8 mouse cellular contexts compared by ENCODE assay signal in genomic region chr5:28317253-28317916, GRCm38 (mm10). TPM values are rescaled to one million over a fixed set of nuclear protein-coding genes. Genes with fewer than 3 reads are reported as not detected.
DNase-seq lines count a peak whose midpoint lies in the region; ATAC-seq and TF ChIP-seq lines count a peak whose summit lies in the region.

No protein-coding gene starts in this region.

- under 1% methylated on average over 62 of the region's 62 CpGs for WGBS in kidney, adult 2 months
- 4% methylated on average over 46 of the region's 62 CpGs for WGBS in lung, postnatal 0 days

- H3K4me1 ChIP-seq in kidney, adult 2 months (ENCODE audit: control insufficient read depth, insufficient read depth, low read length), result peaks cover 3% of the 10 kb centered on the region; the same call in 1 of the 2 replicates
- H3K4me1 ChIP-seq in lung, postnatal 0 days (ENCODE audit: insufficient read depth, low read depth, low read length), result 0 out of 2 replicates have a peak, but pooled peaks cover 3% of the 10 kb centered on the region

- ATAC-seq in granulocyte monocyte progenitor cell, adult 5-6 weeks (replicated peaks; ENCODE audit: poor library complexity, severe bottlenecking), result peak; percentile 0; the same call in 1 of the 2 replicates
- ATAC-seq in lung, postnatal 0 days, result peak; percentile 60

- peak overlapping the region; percentile 69 for H3K4me2 ChIP-seq in lung, postnatal 0 days (replicated peaks; ENCODE audit: low read depth, low read length)

- H3K27ac ChIP-seq in kidney, adult 2 months (ENCODE audit: insufficient read depth, low read depth, low read length), result peak overlapping the region; percentile 98
- H3K27ac ChIP-seq in lung, postnatal 0 days (ENCODE audit: low read length), result peak overlapping the region; percentile 100

- no peaks in the 10 kb centered on the region for H3K36me3 ChIP-seq in kidney, adult 2 months (ENCODE audit: control insufficient read depth, insufficient read depth, low read length)
- no peaks in the 10 kb centered on the region for H3K36me3 ChIP-seq in lung, postnatal 0 days (ENCODE audit: insufficient read depth, low read length)

- H3K27me3 ChIP-seq in kidney, adult 2 months (replicated peaks; ENCODE audit: control insufficient read depth, insufficient read depth, low read length), result no peaks in the 10 kb centered on the region
- H3K27me3 ChIP-seq in lung, postnatal 0 days (replicated peaks; ENCODE audit: insufficient read depth, low read length), result no peaks in the 10 kb centered on the region

- no peak for TF ChIP-seq CTCF in kidney, adult 2 months (conservative IDR thresholded peaks at IDR 0.05; ENCODE audit: insufficient read depth, insufficient read length, low read depth, low read length)
- TF ChIP-seq CTCF in lung, postnatal 0 days (IDR thresholded peaks at IDR 0.05), result no peak

- TF ChIP-seq EP300 in lung, postnatal 0 days (IDR thresholded peaks at IDR 0.05), result no peak

- peak overlapping the region; percentile 99 for H3K9ac ChIP-seq in lung, postnatal 0 days (replicated peaks; ENCODE audit: low read depth)

- no peak for TF ChIP-seq POLR2A in kidney, adult 2 months (IDR thresholded peaks at IDR 0.05; ENCODE audit: low read depth, low read length)

- H3K4me3 ChIP-seq in kidney, adult 2 months (ENCODE audit: insufficient read depth, low read depth, low read length), result peak overlapping the region; percentile 99
- peak overlapping the region; percentile 81 for H3K4me3 ChIP-seq in lung, postnatal 0 days (ENCODE audit: low read depth, low read length)

- H3K9me3 ChIP-seq in lung, postnatal 0 days (ENCODE audit: low read length), result no peaks in the 10 kb centered on the region

- no peak for DNase-seq in kidney, adult 2 months
- DNase-seq in kidney, postnatal 36 days, result no peak
- peak; percentile 26 for DNase-seq in R1 (ENCODE audit: low read depth, low spot score)
- peak; percentile 64 for DNase-seq in lung, postnatal 0 days (ENCODE audit: low spot score)
- DNase-seq in urinary bladder, postnatal 4 days (ENCODE audit: low spot score in 2 of 2), result no peak
- DNase-seq in retina, embryonic 14.5 days (ENCODE audit: low spot score), result no peak
- no peak for DNase-seq in adrenal gland, adult 8-10 months

RNA-seq across cellular contexts. Expression of gene Rbm33, which starts 0.5 kb away (rescaled TPM):
- polyA plus RNA-seq in kidney, adult 2 months (2012; rRNA removed), result 18.4 and 19.0 TPM in 2 replicates
- 40.5 and 49.1 TPM in 2 replicates for total RNA-seq in granulocyte monocyte progenitor cell, adult 5-6 weeks (2014; fragmentation: Nextera tagmentation)
- total RNA-seq in granulocyte monocyte progenitor cell, adult 5-6 weeks (2017), result 30.6 and 36.8 TPM in 2 replicates
- 7.4 and 8.6 TPM in 2 replicates for polyA plus RNA-seq in lung, postnatal 0 days (2015; fragmentation: Nextera tagmentation; extraction: Ambion mirVana)
- 10 to 100 TPM; 42.9 to 72.1 (median 55.9) TPM for total RNA-seq in adrenal gland, adult 8-10 months (2022)

Comparison
In these comparisons a context has a peak if more than half of its experiments do, and no peak if none do; other contexts are left out.
1. DNase-seq: peak in R1 (single experiment) and lung, postnatal 0 days (single experiment); none in kidney, adult 2 months (single experiment), kidney, postnatal 36 days (0 of 2), urinary bladder, postnatal 4 days (0 of 2), retina, embryonic 14.5 days (single experiment) and adrenal gland, adult 8-10 months (single experiment).